Mouse (Mus musculus) kidney, postnatal 0 days (tissue): ENCODE data around the gene Ly9. TPM values are rescaled to one million over a fixed set of nuclear protein-coding genes. Genes with fewer than 3 reads are reported as not detected.

Source experiments
- ATAC-seq: fragments of 200-750 bp; cut with Nextera tagmentation; replicated peaks from 2 replicates; pipeline ENCODE4 v1.8.0; 2017; ENCODE audit warnings: low read depth, moderate number of reproducible peaks, moderate TSS enrichment, moderate library complexity; ENCODE audit not compliant: low FRiP score
- DNase-seq: peaks from one replicate; pipeline ENCODE4 v3.0.0-alpha.2; 2016; ENCODE audit warnings: low spot score
- H3K27ac ChIP-seq: fragments of 300-500 bp; sonication (generic); 2 replicates; pipeline ENCODE4 v1.5.1; 2014; ENCODE audit warnings: mild to moderate bottlenecking
- H3K27me3 ChIP-seq: fragments of 300-500 bp; sonication (generic); 2 replicates; pipeline ENCODE4 v1.6.1; 2014; ENCODE audit warnings: low read length, mixed read lengths; ENCODE audit not compliant: insufficient read depth
- H3K36me3 ChIP-seq: fragments of 300-500 bp; sonication (generic); 2 replicates; pipeline ENCODE4 v1.6.1; 2014; ENCODE audit warnings: low read length, mixed read lengths; ENCODE audit not compliant: insufficient read depth
- H3K4me1 ChIP-seq: fragments of 300-500 bp; sonication (generic); replicated peaks from 2 replicates; pipeline ENCODE4 v1.6.1; 2014; ENCODE audit warnings: antibody characterized with exemption, low read length, mixed read lengths; ENCODE audit not compliant: insufficient read depth
- H3K4me2 ChIP-seq: fragments of 300-500 bp; sonication (generic); 2 replicates; pipeline ENCODE4 v1.6.1; 2014; ENCODE audit warnings: mild to moderate bottlenecking, low read length, moderate library complexity, mixed read lengths
- H3K4me3 ChIP-seq: fragments of 300-500 bp; sonication (generic); replicated peaks from 2 replicates; pipeline ENCODE4 v1.5.1; 2014; ENCODE audit warnings: low read depth, low read length
- H3K9ac ChIP-seq: fragments of 300-500 bp; sonication (generic); 2 replicates; pipeline ENCODE4 v1.6.1; 2014; ENCODE audit warnings: low read depth, low read length
- H3K9me3 ChIP-seq: fragments of 300-500 bp; sonication (generic); replicated peaks from 2 replicates; pipeline ENCODE4 v1.6.1; 2016; ENCODE audit warnings: low read length, inconsistent platforms, mixed read lengths
- CTCF ChIP-seq: IDR thresholded peaks from 2 replicates; pipeline ENCODE4 v1.5.1; 2016; ENCODE audit warnings: antibody characterized with exemption, low read depth, mild to moderate bottlenecking, moderate library complexity
- WGBS: fragments of 180-500 bp; shearing (Covaris S2); extraction: QIAGEN DNeasy Blood & Tissue Kit; methylation state at CpG from one replicate; pipeline ENCODE4 v1.1.7; 2014; 5-methylcytosine and 5-hydroxymethylcytosine counted together
- polyA plus RNA-seq: library from polyadenylated mRNA; unstranded; fragments of >200 nt; fragmentation: Nextera tagmentation; extraction: Ambion mirVana; gene quantifications from 2 replicates; pipeline ENCODE4 v1.2.1, GENCODE M21; 2015

The Ly9 gene
- polyA plus RNA-seq, 1 experiment from 2014 or later, result 0.17 TPM

DNA sequence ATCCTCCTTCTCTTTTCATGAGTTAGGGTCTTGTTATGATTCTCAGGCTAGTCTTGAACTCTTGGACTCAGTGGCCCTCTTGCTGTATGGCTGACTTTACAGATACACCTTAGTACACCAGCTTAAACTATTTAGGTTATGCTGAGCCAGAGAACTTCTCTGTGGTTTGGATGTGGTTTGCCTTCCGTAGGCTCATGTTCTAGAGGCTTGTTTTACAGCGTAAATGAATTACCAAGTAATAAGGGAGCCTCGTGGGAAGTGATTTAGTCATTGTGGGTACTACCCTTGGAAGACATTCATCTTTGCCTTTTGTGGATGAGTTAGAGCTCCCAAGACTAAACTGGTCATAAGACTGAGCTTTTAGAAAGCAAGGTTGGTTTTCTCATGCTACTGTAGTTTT lies 20.6 kb upstream of the Ly9 start:
- no peaks in the 10 kb centered on the region for H3K9me3 ChIP-seq
- no peaks in the 10 kb centered on the region for H3K36me3 ChIP-seq
- no peaks in the 10 kb centered on the region for H3K4me1 ChIP-seq
- no peak for DNase-seq
- H3K4me3 ChIP-seq, result no peak overlapping the region
- 80% methylated on average over 3 of the region's 3 CpGs for WGBS
- no peak overlapping the region for H3K27ac ChIP-seq
- H3K9ac ChIP-seq, result no peak overlapping the region
- no peak overlapping the region for H3K4me2 ChIP-seq
- no peaks in the 10 kb centered on the region for H3K27me3 ChIP-seq
- no peak for ATAC-seq
- no peak for TF ChIP-seq CTCF

DNA sequence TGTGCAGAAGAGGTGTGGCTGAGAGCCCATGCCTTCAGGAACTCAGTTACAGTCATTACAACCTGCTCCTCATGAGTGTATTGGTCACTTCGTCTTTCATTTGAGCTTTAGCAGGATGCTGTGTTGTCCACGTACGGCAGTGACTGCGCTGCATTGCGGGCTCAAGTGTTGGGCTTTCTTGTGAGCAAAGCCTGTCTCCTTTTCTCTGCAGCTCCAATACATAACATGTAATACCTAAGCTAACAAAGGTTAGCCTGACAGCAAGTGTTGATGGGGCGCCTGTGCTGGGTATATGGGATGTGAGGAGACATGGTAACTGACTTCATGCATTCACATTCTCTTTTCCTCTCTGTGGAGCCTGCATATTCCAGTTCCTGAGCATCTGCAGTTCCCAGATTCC lies 12.9 kb upstream of the Ly9 start:
- Histone ChIP-seq H3K4me3 (no peak overlapping the region), H3K4me2 (no peak overlapping the region), H3K9me3 (no peaks in the 10 kb centered on the region), H3K27me3 (no peaks in the 10 kb centered on the region), H3K9ac (no peak overlapping the region), H3K27ac (no peak overlapping the region), H3K4me1 (no peaks in the 10 kb centered on the region), H3K36me3 (no peaks in the 10 kb centered on the region)
- 92% methylated on average over 6 of the region's 6 CpGs for WGBS
- ATAC-seq (no peak), DNase-seq (no peak)
- TF ChIP-seq CTCF, result no peak

DNA sequence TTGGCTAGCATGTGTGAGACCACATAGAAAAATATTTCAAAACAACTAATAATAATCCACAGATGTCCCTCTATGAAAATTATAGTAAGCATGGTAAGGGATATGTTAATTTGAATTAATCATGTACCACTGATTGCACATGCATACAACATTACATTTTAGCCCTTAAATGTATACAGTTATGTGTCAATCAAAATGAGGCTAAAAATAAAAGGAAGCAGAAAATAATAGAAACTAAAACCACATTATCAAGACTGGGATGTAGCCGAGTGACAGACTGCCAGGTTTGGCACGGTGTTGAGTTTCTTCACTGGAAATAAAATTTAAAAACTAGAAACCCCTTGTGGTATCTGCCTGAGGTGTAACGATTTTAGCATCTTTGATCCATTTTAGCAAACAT lies 12.4 kb upstream of the Ly9 start:
- WGBS, result 77% methylated on average over 3 of the region's 3 CpGs
- Histone ChIP-seq H3K27ac (no peak overlapping the region), H3K9me3 (no peaks in the 10 kb centered on the region), H3K36me3 (no peaks in the 10 kb centered on the region), H3K4me1 (no peaks in the 10 kb centered on the region), H3K27me3 (no peaks in the 10 kb centered on the region), H3K4me2 (no peak overlapping the region), H3K4me3 (no peak overlapping the region), H3K9ac (no peak overlapping the region)
- no peak for ATAC-seq
- DNase-seq, result no peak
- no peak for TF ChIP-seq CTCF

DNA sequence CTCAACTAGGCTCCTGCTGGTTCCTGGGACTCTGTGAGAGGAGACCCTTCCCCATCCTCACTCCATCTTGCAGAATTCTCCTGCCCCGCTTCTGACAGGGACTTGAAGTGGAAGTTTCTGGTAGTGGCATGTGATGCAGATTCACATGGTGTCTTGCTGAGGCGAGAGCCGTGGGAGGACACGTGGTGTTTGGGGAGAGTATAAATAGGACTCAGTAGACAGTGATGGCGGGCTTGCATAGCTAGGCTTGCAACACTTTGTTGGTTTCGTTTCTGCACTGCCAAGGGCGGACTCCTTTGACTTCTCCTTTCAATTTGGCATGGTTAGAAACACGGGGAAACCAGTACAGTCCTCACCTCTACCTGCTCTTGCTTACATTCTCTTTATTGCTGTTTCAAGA lies 11.8 kb upstream of the Ly9 start:
- no peak for TF ChIP-seq CTCF
- Histone ChIP-seq H3K27ac (no peak overlapping the region), H3K4me1 (no peaks in the 10 kb centered on the region), H3K4me3 (no peak overlapping the region), H3K9ac (no peak overlapping the region), H3K27me3 (no peaks in the 10 kb centered on the region), H3K9me3 (no peaks in the 10 kb centered on the region), H3K4me2 (no peak overlapping the region), H3K36me3 (no peaks in the 10 kb centered on the region)
- ATAC-seq (no peak), DNase-seq (no peak)
- WGBS, result 77% methylated on average over 8 of the region's 8 CpGs

DNA sequence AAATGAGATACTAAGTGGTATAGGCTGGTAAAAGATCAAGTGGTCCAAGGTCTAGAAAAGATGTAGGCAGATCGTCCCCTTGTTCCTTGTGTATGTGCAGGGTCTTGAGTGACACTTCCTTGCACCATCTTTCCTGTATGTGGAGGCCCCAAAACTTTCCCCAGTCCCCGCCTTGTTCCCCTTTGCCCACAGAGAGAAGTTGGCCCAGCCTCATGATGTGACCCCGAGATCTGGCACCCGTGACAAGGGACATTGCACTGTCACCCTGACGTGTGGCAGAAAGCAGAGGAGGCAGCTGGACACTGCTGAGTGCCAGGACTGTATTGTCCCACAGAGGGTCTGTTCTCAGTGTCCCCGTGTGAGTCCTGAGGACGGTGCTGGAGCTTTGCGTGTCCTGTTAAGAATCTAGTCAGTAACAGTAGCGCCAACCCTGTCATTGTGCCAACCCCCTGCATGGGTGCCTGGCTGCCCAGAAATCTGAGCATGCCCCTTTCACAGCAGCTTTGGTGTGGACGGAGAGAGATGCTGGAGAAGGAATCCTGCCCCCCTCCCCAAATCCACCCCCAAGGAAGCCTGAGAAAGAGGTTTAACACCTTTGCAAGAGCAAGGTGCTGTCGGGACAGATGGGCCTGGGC lies 9.8 kb upstream of the Ly9 start:
- DNase-seq, result no peak
- TF ChIP-seq CTCF, result no peak
- no peak overlapping the region for H3K4me2 ChIP-seq
- ATAC-seq, result no peak
- H3K9ac ChIP-seq, result no peak overlapping the region
- H3K9me3 ChIP-seq, result no peaks in the 10 kb centered on the region
- H3K4me3 ChIP-seq, result no peak overlapping the region
- no peaks in the 10 kb centered on the region for H3K4me1 ChIP-seq
- no peak overlapping the region for H3K27ac ChIP-seq
- no peaks in the 10 kb centered on the region for H3K36me3 ChIP-seq
- 68% methylated on average over 11 of the region's 11 CpGs for WGBS
- no peaks in the 10 kb centered on the region for H3K27me3 ChIP-seq

DNA sequence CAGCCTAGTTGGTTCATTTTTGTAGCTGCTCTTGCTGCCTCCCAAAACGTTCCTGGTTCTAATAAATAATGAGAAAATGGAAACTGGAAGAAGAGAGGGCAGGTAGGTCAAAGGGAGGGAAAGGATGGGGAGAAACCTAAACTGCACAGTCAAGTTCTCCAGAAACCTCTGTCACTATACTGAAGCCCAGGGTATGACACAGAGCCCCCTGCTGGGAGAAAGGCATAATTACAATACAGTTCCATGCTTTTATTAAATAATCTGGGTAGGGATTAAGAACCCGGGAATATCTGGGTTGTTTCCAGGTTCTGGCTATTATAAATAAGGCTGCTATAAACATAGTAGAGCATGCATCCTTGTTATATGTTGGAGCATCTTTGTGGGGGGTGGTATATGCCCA lies 6.8 kb upstream of the Ly9 start:
- Histone ChIP-seq H3K4me1 (no peaks in the 10 kb centered on the region), H3K27me3 (no peaks in the 10 kb centered on the region), H3K4me2 (no peak overlapping the region), H3K36me3 (no peaks in the 10 kb centered on the region), H3K9me3 (no peaks in the 10 kb centered on the region), H3K27ac (no peak overlapping the region), H3K4me3 (no peak overlapping the region), H3K9ac (no peak overlapping the region)
- peak; percentile 50; the same call in 1 of the 2 replicates for TF ChIP-seq CTCF
- peak; percentile 18 for DNase-seq
- ATAC-seq, result no peak
- 35% methylated on average over 2 of the region's 2 CpGs for WGBS

DNA sequence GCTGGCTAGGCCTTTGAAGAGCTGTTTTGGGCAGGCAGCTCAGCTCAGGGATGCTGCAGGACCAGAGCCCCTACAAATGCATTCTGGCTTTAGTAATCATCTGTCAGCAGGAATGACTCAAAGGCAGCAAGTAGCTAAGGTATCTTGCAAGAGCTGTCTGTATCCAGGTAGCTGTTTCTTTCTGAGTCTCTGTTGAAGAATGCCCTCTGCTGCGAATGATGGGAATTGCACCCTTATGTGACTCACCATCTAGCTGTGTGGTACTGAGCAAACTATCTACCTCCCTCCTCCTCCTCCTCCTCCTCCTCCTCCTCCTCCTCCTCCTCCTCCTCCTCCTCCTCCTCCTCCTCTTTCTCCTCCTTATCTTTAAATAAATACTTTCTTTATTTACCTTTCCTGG lies 3.6 kb upstream of the Ly9 start:
- no peak overlapping the region for H3K4me3 ChIP-seq
- no peaks in the 10 kb centered on the region for H3K4me1 ChIP-seq
- H3K9ac ChIP-seq, result no peak overlapping the region
- ATAC-seq (no peak), DNase-seq (no peak)
- WGBS, result 48% methylated on average over 1 of the region's 1 CpGs
- no peak overlapping the region for H3K27ac ChIP-seq
- peak; percentile 24; the same call in 1 of the 2 replicates for TF ChIP-seq CTCF
- H3K9me3 ChIP-seq, result no peaks in the 10 kb centered on the region
- no peaks in the 10 kb centered on the region for H3K36me3 ChIP-seq
- no peak overlapping the region for H3K4me2 ChIP-seq
- no peaks in the 10 kb centered on the region for H3K27me3 ChIP-seq
